Mouse (Mus musculus) bone marrow, adult 2 months (tissue): ENCODE results near the gene Fbxw8.

Source experiments
- CTCF ChIP-seq: fragments of 200-500 bp; IDR thresholded peaks from 2 replicates; pipeline ENCODE4 v1.5.1; 2011; ENCODE audit warnings: low read length, control low read depth; ENCODE audit not compliant: control insufficient read depth, insufficient read depth
- POLR2A ChIP-seq: fragments of 200-500 bp; IDR thresholded peaks from 2 replicates; pipeline ENCODE4 v1.6.1; 2011; ENCODE audit warnings: low read depth, mild to moderate bottlenecking, control low read depth, low read length, borderline replicate concordance; ENCODE audit not compliant: control insufficient read depth

GRCm38 (mm10) chr5:118177640-118178039 is 22.4 kb upstream of the Fbxw8 start:
- TF ChIP-seq CTCF (no peak), POLR2A (no peak)
